Mouse (Mus musculus): ENCODE data around the gene Elp6.

The Elp6 gene

GRCm38 (mm10) chr9:110361299-110361698 is 56.3 kb downstream of the Elp6 start:
- DNase-seq (ENCODE audit: low spot score) = no peak

- DNase-seq (ENCODE audit: low spot score) = no peak
These were observed 57.4 kb downstream of the Elp6 start for GRCm38 (mm10) chr9:110362337-110362736.

- DNase-seq (ENCODE audit: low spot score) = no peak
These were observed 61.8 kb downstream of the Elp6 start for GRCm38 (mm10) chr9:110366746-110367145.

GRCm38 (mm10) chr9:110369860-110370259 is 64.9 kb downstream of the Elp6 start:
- no peak for DNase-seq (ENCODE audit: low spot score)

All from layer of hippocampus, adult 11-12 months (tissue).